Mouse (Mus musculus) stomach, embryonic 15.5 days (tissue): Measurements from ENCODE around the gene Ceacam20. TPM values are rescaled to one million over a fixed set of nuclear protein-coding genes. Genes with fewer than 3 reads are reported as not detected.
"Not testable (repeated sequence)": the region's sequence is repeated elsewhere in the genome, so short reads cannot be mapped to it uniquely, and the experiment has no call there.

Experiments used
- ATAC-seq: fragments of 200-750 bp; cut with Nextera tagmentation; 2 replicates; pipeline ENCODE4 v1.8.0; 2017; ENCODE audit warnings: low read depth, moderate number of reproducible peaks, moderate TSS enrichment; ENCODE audit not compliant: insufficient read depth, low FRiP score
- H3K27ac ChIP-seq: fragments of 300-500 bp; sonication (generic); 2 replicates; pipeline ENCODE4 v1.5.1; 2015; ENCODE audit warnings: mild to moderate bottlenecking, inconsistent platforms
- H3K27me3 ChIP-seq: fragments of 300-500 bp; sonication (generic); replicated peaks from 2 replicates; pipeline ENCODE4 v1.6.1; 2015; ENCODE audit warnings: inconsistent platforms
- H3K36me3 ChIP-seq: fragments of 300-500 bp; sonication (generic); 2 replicates; pipeline ENCODE4 v1.6.1; 2015; ENCODE audit warnings: inconsistent platforms
- H3K4me1 ChIP-seq: fragments of 300-500 bp; sonication (generic); 2 replicates; pipeline ENCODE4 v1.6.1; 2015; ENCODE audit warnings: inconsistent platforms
- H3K4me2 ChIP-seq: fragments of 300-500 bp; sonication (generic); 2 replicates; pipeline ENCODE4 v1.6.1; 2015; ENCODE audit warnings: mild to moderate bottlenecking, inconsistent platforms
- H3K4me3 ChIP-seq: fragments of 300-500 bp; sonication (generic); replicated peaks from 2 replicates; pipeline ENCODE4 v1.5.1; 2015; ENCODE audit warnings: inconsistent platforms
- H3K9ac ChIP-seq: fragments of 300-500 bp; sonication (generic); 2 replicates; pipeline ENCODE4 v1.6.1; 2015; ENCODE audit warnings: inconsistent platforms
- H3K9me3 ChIP-seq: fragments of 300-500 bp; sonication (generic); 2 replicates; pipeline ENCODE4 v1.6.1; 2016; ENCODE audit warnings: inconsistent platforms
- WGBS: fragments of 180-500 bp; shearing (Covaris S2); methylation state at CpG from one replicate; pipeline ENCODE4 v1.1.7; 2015; 5-methylcytosine and 5-hydroxymethylcytosine counted together
- polyA plus RNA-seq: library from polyadenylated mRNA; unstranded; fragments of >200 nt; fragmentation: Nextera tagmentation; extraction: Ambion mirVana; gene quantifications from 2 replicates; pipeline ENCODE4 v1.2.1, GENCODE M21; 2015

The Ceacam20 gene
- polyA plus RNA-seq, 1 experiment from 2014 or later = 0.15 TPM

DNA sequence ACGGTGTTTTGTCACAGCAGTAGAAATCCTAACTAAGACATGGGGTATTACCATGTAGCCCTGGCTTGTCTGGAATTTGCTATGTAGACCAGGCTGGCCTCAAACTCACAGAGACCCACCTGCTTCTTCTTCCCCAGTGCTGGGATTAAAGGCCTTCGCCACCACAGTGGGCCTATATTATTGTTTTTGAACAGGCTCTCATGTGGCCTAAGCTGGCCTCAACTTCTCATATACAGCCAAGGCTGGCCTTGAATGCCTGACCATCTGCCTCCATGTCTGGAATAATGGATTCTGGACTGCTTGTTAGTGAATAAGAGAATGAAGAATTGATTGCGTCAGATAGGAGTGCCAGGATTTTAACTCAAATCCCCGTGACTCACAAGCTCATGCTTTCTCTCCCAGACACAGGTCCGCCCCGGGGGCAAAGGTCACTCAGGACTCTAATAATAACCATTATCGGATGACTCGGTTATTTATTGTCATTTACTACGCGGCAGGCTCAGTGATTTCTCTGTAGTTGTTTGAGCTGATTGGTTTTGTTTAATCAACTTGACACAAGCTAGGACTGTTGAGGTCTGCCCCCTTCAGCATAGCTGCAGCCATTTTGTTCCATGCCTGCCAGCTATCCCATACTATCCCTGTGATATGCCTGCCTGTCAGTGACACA lies 12.8 kb upstream of the Ceacam20 start:
- no peak overlapping the region for H3K4me3 ChIP-seq
- no peak; the same call in 1 of the 2 replicates for ATAC-seq
- no peak overlapping the region for H3K27ac ChIP-seq
- H3K9ac ChIP-seq = no peak overlapping the region
- no peaks in the 10 kb centered on the region for H3K36me3 ChIP-seq
- H3K27me3 ChIP-seq = no peaks in the 10 kb centered on the region
- no peaks in the 10 kb centered on the region for H3K9me3 ChIP-seq
- peaks cover 8% of the 10 kb centered on the region; the same call in 1 of the 2 replicates for H3K4me1 ChIP-seq
- H3K4me2 ChIP-seq = no peak overlapping the region
- 50% methylated on average over 10 of the region's 10 CpGs for WGBS

DNA sequence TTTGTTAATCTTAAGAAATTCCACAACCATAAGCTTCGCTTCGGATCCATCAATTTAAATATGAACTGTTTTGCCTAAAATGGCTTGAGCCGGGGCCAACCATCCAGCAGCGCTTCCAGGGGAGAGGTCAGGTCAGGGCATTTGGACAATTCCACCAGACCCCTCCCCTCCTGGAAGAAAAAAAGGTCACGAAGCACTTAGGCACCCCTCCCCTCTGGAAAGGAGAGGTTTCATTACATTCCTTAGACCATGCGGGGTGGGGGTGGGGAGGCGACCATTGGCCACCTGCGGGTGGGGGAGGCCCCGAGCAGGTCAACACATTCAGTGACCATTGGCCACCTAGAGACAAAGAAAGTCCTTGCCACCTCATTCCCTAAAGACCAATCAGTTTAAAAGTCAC lies 12.2 kb upstream of the Ceacam20 start:
- Histone ChIP-seq H3K27ac (no peak overlapping the region), H3K36me3 (no peaks in the 10 kb centered on the region), H3K4me1 (peaks cover 8% of the 10 kb centered on the region; the same call in 1 of the 2 replicates), H3K9ac (no peak overlapping the region), H3K4me2 (0 out of 2 replicates have a peak overlapping the region, but pooled peaks have one; percentile 8), H3K9me3 (no peaks in the 10 kb centered on the region), H3K4me3 (no peak overlapping the region), H3K27me3 (no peaks in the 10 kb centered on the region)
- 24% methylated on average over 9 of the region's 9 CpGs for WGBS
- no peak for ATAC-seq

DNA sequence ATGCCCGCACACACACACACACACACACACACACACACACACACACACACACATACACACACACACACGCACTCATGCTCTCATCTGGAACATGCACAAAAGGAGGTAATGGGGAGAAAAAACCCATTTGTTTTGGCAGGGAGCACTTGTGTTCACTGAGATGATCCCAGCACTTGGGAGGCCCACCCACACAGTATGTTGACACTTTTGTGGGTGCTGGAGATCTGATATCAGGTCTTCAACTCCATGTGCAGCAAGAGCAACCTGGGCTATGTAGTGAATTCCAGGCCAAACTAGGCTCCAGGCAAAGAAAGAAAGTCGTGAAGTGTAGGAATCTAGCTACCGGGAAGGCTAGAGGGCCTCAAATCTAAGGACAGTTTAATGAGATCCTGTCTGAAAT lies 9.4 kb upstream of the Ceacam20 start:
- no peak for ATAC-seq
- Histone ChIP-seq H3K27ac (no peak overlapping the region), H3K9me3 (no peaks in the 10 kb centered on the region), H3K27me3 (no peaks in the 10 kb centered on the region), H3K4me3 (no peak overlapping the region), H3K4me2 (no peak overlapping the region), H3K36me3 (no peaks in the 10 kb centered on the region), H3K4me1 (peaks cover 8% of the 10 kb centered on the region; the same call in 1 of the 2 replicates), H3K9ac (no peak overlapping the region)
- WGBS = 55% methylated on average over 3 of the region's 4 CpGs

DNA sequence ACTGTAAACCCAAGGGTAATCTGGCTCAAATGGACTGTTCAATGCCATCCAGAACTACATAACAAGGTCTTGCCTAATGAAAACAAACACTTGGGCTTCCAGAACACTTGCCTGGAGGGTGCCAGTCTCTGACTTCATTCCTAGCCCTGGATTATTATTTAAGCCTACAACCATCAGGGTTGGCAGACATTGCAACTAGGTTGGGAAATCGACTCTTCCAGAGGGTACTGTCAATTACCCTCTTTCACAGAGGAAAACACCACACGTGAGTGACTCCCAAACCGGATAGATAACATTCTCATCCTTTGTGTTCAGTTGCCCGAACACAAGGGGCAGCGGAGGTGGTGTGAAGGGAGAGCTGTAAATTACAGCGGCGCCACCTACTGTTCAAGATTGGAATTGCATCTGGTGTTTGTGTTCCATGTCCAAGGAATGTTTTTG lies 8.9 kb upstream of the Ceacam20 start:
- no peak overlapping the region for H3K9ac ChIP-seq
- no peak overlapping the region for H3K4me2 ChIP-seq
- WGBS = 2% methylated on average over 7 of the region's 7 CpGs
- H3K4me1 ChIP-seq = peaks cover 8% of the 10 kb centered on the region; the same call in 1 of the 2 replicates
- no peaks in the 10 kb centered on the region for H3K9me3 ChIP-seq
- H3K36me3 ChIP-seq = no peaks in the 10 kb centered on the region
- no peaks in the 10 kb centered on the region for H3K27me3 ChIP-seq
- ATAC-seq = no peak
- no peak overlapping the region for H3K27ac ChIP-seq
- no peak overlapping the region for H3K4me3 ChIP-seq

DNA sequence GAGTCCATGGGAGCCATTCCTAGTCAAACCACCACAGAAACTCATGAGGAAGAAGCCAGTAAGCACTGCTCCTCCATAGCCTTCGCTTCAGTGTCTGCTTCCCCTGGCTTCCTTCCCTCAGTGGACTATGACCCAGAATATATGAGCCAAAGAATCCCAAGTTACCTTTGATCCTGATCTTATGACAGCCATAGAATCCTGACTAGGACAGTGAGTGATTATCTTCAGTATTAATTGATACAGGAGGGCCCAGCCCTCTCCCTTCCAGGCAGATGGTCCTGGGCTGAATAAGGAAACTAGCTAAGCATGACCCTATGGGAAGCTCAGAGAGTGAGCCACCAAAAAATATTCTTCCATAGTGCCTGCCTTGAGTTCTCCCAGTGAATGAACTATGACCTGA lies 2.8 kb upstream of the Ceacam20 start:
- Histone ChIP-seq H3K4me1 (no peaks in the 10 kb centered on the region), H3K9me3 (no peaks in the 10 kb centered on the region), H3K4me2 (no peak overlapping the region), H3K4me3 (no peak overlapping the region), H3K36me3 (no peaks in the 10 kb centered on the region), H3K27me3 (no peaks in the 10 kb centered on the region), H3K27ac (no peak overlapping the region), H3K9ac (no peak overlapping the region)
- ATAC-seq = no peak
- 74% methylated on average over 1 of the region's 1 CpGs for WGBS

DNA sequence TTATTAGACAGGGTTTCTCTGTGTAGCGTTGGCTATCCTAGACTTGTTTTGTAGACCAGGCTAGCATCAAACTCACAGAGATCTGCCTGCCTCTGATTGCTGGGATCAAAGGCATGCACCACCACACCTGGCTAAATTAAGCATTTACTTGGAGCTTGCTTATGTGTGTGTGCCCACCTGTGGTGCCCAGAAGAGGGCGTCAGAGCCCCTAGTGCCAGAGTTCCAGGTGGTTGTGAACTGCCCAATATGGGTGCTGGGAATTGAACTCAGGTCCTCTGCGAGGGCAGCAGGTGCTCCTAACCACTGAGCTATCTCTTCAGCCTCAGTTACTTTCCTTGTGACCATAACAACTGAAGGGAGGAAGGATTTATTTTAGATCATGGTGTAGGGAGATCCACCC lies 3.9 kb downstream of the Ceacam20 start:
- H3K27ac ChIP-seq = no peak overlapping the region
- no peaks in the 10 kb centered on the region for H3K27me3 ChIP-seq
- no peak for ATAC-seq
- no peaks in the 10 kb centered on the region for H3K36me3 ChIP-seq
- no peak overlapping the region for H3K4me2 ChIP-seq
- no peak overlapping the region for H3K4me3 ChIP-seq
- no peaks in the 10 kb centered on the region for H3K4me1 ChIP-seq
- 72% methylated on average over 3 of the region's 3 CpGs for WGBS
- H3K9ac ChIP-seq = no peak overlapping the region
- H3K9me3 ChIP-seq = no peaks in the 10 kb centered on the region

DNA sequence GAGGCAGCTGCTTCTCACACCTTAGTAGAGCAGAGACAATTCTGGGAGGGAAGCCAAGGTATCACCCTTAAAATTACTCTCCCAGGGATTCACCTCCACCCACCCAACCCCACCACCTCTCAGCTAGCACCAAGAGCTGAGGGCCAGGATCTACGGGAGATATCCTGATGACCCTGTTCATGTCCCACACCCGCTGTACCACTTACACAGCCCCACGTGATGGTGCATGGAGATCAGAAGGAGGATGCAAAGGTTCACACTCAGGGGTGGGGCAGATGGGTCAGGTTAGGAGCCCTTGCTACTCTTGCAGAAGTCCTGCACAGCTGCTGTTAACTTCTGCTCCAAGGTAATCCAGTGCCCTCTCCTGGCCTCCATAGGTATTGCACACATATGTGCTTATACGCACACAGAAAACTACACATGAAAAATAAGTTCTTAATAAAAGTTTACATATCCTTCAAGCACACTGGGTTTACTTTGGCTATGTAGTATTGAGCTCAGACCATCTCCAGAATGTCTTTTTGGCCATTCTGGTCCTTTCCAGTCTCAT lies 4.4 kb downstream of the Ceacam20 start:
- H3K4me3 ChIP-seq = no peak overlapping the region
- no peak overlapping the region for H3K27ac ChIP-seq
- H3K9me3 ChIP-seq = no peaks in the 10 kb centered on the region
- H3K4me2 ChIP-seq = no peak overlapping the region
- no peaks in the 10 kb centered on the region for H3K27me3 ChIP-seq
- no peaks in the 10 kb centered on the region for H3K4me1 ChIP-seq
- WGBS = 96% methylated on average over 4 of the region's 4 CpGs
- H3K9ac ChIP-seq = no peak overlapping the region
- no peak for ATAC-seq
- H3K36me3 ChIP-seq = no peaks in the 10 kb centered on the region

DNA sequence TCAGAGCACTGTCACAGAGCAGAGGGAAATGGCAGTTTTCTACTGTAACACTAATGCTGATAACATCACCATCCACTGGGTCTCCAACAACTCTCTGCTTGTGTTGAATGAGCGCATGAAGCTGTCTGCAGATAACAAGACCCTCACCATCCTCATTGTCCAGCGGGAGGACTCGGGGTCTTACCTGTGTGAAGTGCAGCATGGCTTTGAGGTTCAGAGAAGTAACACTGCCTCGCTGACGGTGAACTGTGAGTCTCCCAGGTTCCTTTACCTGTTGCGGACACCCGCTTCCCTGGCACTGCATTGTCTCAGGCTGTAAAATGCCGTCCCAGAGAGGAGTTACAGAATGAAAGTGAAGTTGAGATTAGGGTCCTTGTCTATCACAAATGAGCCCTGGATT lies 5.0 kb downstream of the Ceacam20 start:
- no peak for ATAC-seq
- Histone ChIP-seq H3K4me1 (no peaks in the 10 kb centered on the region), H3K9me3 (no peaks in the 10 kb centered on the region), H3K9ac (no peak overlapping the region), H3K27ac (no peak overlapping the region), H3K4me3 (no peak overlapping the region), H3K36me3 (no peaks in the 10 kb centered on the region), H3K4me2 (no peak overlapping the region), H3K27me3 (no peaks in the 10 kb centered on the region)
- 92% methylated on average over 8 of the region's 8 CpGs for WGBS

DNA sequence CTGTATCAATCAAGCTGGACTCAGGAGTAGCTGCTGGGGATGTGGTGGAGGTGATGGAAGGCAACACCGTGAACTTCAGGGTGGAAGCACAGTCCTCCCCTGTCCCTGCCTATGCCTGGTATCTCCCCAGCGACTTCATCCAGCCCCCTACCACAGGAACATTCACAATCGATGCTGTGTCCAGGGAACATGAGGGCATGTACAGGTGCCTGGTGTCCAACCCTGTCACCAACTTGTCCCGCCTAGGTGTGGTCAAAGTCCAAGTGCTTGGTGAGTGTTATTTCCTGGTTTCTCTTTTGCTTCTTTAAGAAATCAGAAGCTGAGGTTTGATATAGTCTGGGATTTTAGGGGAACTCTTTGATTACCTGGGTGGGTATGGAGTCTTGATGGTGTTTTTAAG lies 6.3 kb downstream of the Ceacam20 start:
- Histone ChIP-seq H3K9me3 (no peaks in the 10 kb centered on the region), H3K27me3 (no peaks in the 10 kb centered on the region), H3K9ac (no peak overlapping the region), H3K36me3 (no peaks in the 10 kb centered on the region), H3K27ac (no peak overlapping the region), H3K4me3 (no peak overlapping the region), H3K4me1 (no peaks in the 10 kb centered on the region), H3K4me2 (no peak overlapping the region)
- WGBS = 83% methylated on average over 4 of the region's 4 CpGs
- no peak for ATAC-seq

DNA sequence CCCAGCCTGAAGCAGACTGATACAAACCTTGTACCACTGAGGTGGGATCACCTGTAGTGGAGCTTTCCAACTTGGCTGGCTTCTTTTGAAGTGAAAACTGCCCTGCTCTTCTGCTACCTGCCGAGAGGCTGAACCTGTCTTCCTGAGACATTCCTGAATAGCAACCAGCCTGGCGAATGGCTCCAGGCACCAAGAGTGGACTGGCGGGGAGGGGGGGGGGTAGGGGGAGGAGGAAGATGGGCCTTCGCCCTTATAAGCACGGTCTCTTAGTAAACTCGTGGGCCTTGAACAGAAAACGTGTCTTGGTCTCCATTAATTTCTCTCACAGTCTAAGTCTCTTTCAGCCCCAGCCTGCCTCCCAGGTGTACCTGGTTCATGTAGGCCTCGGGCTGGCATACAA lies 26.0 kb downstream of the Ceacam20 start, which contains the start of gene Nlrp9b:
Nlrp9b (plus strand) TSS at position 301 of the 400 bp plus-strand sequence.
- not testable (repeated sequence) for H3K27me3 ChIP-seq, H3K9me3 ChIP-seq, H3K9ac ChIP-seq, H3K4me1 ChIP-seq, ATAC-seq, H3K27ac ChIP-seq, H3K4me3 ChIP-seq, H3K36me3 ChIP-seq, H3K4me2 ChIP-seq
- 64% methylated on average over 8 of the region's 8 CpGs for WGBS

DNA sequence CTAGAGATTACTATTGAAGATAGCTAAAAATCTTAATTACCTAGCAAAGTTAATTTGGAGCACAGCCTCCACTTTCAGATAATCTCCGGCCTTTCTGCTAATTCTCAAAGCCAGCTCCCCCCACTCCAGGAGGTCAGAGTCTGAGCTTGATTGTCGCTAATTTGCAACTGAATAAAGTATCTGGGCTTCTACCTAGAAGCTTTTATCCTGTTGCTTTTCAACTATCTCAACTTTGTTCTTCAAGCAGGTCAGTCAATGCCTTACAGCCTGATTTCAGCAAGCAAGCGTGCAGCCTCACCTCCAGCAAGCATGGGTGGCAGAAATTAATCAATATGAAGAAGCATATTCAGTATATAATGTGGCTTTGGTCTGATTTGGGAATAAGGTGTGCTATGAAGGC lies 31.5 kb downstream of the Ceacam20 start:
- not testable (repeated sequence) for H3K9ac ChIP-seq, H3K4me2 ChIP-seq, H3K4me1 ChIP-seq, H3K4me3 ChIP-seq, H3K36me3 ChIP-seq, H3K27me3 ChIP-seq, H3K27ac ChIP-seq, H3K9me3 ChIP-seq, ATAC-seq
- 62% methylated on average over 3 of the region's 3 CpGs for WGBS

DNA sequence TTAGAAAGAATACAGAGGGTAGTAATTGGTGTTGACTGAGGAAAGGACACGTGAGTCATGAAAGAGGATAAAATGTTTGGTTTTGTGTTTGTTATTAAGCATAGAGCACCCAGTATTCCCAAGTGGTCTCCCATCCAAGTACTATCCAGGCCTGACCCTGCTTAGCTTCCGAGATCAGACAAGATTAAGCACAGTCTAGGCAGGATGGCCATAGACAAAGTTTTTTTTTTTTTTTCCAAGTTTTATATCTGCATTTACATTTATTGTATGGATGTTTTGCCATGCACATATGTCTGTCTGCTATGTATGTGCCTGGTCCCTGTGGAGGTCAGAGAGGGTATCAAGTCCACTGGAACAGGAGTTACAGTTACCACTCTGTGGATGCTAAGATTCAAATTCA lies 44.8 kb downstream of the Ceacam20 start:
- Histone ChIP-seq H3K36me3 (no peaks in the 10 kb centered on the region), H3K27ac (no peak overlapping the region), H3K9me3 (no peaks in the 10 kb centered on the region), H3K4me2 (no peak overlapping the region), H3K4me3 (no peak overlapping the region), H3K4me1 (no peaks in the 10 kb centered on the region), H3K27me3 (no peaks in the 10 kb centered on the region), H3K9ac (no peak overlapping the region)
- WGBS = 72% methylated on average over 2 of the region's 2 CpGs
- no peak for ATAC-seq
